Mouse (Mus musculus) cerebellum, adult 11-12 months (tissue): ENCODE measurements around the gene Olfr298.

ENCODE experiments used
- DNase-seq: peaks from one replicate; pipeline ENCODE4 v3.0.0; 2022

Olfr298 gene

DNA sequence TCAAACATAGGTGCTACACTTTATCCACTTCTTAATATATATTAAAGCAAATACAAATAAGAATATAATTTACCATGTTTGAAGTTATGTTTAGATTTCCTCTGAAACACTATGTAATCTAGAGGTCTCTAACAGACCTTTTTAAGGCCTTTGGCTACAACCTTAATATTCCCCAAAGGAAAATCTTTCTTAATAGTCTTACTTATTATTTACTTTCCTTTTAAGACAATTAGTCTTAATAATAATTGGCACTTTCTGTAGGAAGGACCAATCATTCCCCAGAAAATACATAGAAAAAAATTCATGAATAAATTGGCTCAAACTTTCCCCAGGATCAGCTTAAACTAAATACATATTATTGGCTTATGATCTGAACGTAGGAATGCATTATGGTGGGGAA is at the start of gene Olfr298:
Olfr298 (minus strand) TSS at position 101 of the 400 bp plus-strand sequence.
- no peak for DNase-seq

GRCm38 (mm10) chr7:86519668-86520067 is 27.4 kb upstream of the Olfr298 start, which contains the start of gene Olfr297:
Gene Olfr297, plus strand, starts transcription at chr7:86519968.
- DNase-seq, result no peak

- no peak for DNase-seq
These were observed 32.7 kb downstream of the Olfr298 start, which contains the start of gene Olfr299 for GRCm38 (mm10) chr7:86459621-86460020. Gene Olfr299, plus strand, starts transcription at chr7:86459921.
